Mouse (Mus musculus) A20 (cell line): Measurements from ENCODE around the gene Ptgfrn.
A peak's percentile ranks its signal among the peaks of the same experiment; 100 is the strongest.

Experiments
- DNase-seq: peaks from one replicate; pipeline ENCODE4 v3.0.0-alpha.2; 2011; ENCODE audit warnings: low read depth, low spot score

Gene Ptgfrn

DNA sequence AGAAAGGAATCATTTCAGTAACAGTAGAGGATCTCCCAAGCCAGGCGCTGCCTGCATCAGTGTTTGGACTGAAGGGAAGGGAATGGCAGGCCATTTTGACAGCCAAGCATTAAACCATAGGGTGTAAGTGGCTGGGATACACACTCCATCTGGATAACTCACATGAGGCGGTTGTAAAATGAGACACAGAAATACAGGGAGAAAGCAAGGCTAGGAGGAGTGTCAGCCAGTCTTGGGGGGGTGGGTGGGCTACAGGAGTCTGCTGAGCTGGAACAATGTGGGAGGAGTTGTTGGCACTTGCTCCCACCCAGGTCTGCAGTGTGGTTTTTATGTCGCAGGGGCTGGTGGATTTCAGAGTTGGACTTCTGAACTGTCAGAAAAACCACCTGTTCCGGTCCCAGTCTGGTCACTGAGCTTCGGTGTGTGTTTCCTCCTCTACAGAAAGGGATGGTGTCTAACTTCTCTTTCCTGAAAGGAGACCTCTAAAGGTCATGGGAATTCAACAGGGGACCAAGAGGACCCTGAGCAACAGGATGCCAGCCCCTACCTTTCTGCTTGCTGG is 72.0 kb downstream of the Ptgfrn start:
- DNase-seq = no peak

DNA sequence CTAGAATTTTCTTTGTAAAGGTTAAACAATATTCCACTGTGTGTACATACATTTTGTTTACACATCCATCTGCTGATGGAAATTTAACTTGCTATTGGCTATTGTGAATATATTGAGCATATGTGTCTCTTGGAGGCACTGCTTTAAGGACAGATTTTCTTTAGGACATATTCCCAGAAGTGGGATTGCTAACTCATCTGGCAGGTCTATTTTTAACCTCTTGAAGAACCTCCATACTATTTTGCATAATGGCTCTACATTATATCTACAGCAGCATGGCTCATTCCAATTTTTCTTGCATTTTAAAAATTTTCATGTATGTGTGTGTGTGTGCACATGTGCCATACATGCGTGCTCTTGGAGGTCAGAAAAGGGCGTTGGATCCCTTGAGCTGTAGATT is 74.1 kb downstream of the Ptgfrn start:
- DNase-seq = no peak

DNA sequence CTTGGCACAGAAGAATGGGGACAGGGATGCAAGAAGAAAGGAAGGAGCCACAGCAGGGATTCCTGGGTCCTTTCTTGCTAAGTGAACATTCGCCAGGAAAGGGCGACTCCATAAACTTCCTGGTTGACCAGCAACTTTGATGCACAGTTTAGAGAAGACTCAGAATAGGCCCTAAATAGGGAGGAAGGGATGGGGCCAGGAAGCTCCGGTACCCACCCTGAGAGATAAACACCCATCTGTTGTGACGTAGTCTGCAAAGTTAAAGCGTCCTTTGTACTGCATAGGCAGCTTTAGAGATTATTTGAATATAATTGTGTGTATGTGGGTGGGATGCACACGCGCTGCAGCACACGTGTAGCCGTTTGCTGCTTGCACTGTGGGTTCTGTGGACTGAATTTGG is 75.6 kb downstream of the Ptgfrn start:
- DNase-seq = no peak

DNA sequence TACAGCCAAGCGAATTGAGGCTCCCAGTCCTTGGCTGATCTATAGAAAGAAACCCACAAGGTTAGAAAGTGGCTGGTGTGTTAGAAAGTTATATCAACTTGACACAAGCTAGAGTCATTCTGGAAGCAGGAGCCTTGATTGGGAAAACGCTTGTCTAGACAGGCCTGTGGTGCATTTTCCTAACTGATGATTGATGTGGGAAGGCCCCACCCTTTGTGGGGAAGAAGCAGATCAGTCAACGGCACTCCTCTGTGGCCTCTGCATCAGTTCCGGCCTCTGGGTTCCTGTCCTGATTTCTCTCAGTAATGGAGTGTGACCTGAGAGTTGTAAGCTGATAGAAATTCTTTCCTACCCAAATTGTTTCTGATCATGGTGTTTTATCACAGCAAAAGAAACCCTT is 76.4 kb downstream of the Ptgfrn start:
- DNase-seq = no peak

DNA sequence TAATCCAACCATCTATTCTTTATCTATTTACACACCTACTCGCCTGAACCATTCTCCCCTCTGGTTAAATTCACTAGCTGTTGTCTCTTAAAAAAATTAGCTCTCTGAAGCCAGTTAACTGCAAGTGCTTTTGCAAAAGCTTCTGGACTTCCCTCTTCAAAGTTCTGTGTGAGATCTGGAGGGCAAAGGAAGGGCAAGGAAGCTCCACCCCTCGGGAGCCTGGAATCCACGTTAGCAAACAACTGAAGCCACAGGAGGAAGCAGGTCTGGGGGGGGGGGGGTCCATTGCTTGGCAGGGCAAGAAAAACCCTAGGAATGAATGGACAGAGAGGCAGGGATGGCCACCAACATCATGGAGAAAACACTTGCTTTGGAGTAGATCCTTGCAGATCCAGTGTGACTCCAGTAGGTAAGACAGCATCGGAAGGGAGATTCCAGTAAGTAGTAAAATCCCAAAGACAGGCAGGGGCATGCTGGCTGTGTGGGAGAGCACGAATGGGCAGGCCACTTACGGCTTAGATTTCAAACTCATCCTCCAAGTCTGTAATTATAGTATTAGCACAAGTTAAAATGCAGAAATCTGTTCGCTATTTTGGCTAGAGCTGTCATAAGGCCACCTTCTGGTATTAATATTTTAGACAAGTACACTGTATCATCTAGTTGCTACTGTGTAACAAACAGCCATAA is 78.5 kb downstream of the Ptgfrn start:
- no peak for DNase-seq

DNA sequence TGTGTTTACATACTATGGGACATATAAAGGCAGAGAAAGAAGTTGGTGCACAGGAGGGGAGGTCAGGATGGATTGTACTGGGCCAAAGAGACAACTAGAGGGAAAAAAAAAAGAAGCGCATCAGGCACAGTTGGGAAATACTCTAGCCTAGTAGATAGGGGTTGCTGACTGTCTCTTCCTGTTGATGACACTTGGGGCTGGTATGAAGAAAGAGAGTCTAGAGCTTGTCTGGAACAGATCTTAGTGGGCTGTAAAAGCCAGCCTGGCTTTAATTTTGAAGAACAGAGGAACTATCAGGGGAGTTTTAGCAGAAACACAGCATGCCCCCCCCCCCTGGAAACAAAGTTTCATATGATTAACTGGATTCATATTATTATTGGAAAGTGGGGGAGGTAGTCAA is 79.4 kb downstream of the Ptgfrn start:
- DNase-seq = no peak

DNA sequence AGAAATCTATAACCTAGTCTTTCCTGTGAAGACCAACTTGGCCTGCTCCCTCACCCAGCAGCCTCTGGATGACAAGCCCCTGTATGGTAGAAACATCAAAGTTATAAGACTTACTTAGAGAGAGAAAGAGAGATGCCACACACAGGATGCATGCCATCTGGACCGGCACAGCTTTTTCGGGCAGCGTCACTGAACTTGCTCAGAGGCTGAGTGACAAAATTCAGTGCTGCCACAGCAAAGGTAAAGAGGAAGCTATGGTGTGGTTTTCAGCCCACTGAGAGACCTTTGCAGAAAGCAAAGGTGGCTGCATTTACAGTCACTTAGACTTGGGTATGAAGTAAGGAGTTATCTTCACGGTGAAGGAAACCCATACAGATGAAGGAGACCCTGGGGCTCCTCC is 80.7 kb downstream of the Ptgfrn start, which contains the start of gene Cd101:
Gene Cd101 (minus strand): TSS at position 218 of the 400 bp plus-strand sequence.
- DNase-seq = no peak

DNA sequence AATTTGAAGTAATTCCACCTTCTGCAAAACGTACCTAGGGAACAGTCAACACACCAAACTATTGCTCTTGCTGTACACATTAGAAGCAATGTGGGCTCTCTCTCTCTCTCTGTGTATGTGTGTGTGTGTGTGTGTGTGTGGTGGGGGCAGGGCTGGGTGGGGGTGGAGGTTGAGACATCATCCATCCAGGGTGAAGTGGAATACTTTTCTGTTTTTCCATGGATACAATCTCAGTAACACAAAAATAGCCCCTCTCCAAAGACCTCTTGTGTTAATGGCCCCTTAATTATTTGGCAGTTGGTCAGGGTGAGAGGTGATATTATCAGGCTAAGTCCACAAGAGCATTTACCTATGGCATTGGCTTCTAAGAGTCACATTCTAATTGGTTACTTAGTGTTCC is 83.3 kb downstream of the Ptgfrn start:
- DNase-seq = no peak

DNA sequence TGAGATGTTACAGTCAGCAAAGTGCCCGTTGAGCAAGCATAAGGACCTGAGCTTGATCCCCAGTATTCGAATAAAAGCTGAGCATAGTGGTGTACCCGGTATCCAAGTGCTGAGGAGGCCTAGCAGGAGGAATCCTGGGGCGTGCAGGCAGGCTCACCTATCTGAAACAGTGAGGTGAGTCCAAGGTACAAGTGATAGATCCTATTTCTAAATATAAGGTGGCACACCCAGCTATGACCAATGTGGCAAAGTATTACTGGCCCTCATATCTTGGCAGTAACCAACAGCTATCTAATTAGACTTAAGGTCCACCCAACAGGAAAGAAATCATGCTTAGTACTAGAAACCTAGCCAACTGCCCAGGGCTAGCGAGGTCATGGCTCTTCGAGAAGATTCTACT is 87.1 kb downstream of the Ptgfrn start:
- DNase-seq = no peak

DNA sequence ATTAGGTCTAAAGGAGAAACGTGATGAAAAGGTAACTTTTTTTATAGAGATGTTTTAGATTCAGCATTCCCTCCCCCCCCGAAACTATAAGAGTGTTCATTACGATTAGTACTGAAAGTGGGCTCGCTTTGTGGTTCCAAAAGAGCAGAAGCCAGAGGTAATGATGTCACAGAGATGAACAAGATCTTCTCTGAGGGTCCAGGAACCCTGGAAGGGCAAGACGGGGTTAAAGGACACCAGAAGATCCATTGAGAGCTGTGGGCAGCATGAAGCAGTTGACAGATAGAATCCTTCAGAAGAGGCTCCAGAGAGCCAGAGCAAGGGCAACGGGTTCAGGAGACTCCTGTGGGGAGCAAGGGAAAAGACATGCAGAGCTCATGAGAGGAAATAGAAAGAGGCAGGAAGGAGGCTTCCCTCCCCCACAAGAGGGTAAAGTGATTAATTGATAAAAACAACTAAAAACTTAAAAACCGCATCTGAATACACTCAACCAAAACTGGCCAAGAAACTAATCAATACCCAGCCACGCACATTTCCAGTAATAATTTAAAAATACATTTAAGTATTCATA is 88.5 kb downstream of the Ptgfrn start:
- DNase-seq = no peak

DNA sequence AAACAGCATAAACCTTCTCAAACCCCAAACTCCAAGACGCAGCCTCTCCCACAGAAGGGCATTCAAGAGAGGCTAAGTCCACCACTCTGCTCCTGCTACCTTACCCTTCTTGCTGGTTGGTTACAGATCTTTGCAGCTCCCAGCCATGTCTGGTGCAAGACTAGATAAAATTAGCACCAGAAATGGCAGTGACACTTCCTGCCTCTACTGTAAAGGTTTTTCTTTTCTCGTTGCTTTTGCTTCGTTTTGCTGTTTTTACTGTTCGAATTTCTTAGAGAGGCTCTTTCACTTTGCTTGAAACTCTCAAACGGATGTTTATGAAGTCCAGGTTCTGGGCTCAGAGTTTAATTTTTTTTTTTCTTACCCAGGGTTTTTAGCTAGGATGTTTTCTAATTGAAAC is 89.0 kb downstream of the Ptgfrn start:
- no peak for DNase-seq

DNA sequence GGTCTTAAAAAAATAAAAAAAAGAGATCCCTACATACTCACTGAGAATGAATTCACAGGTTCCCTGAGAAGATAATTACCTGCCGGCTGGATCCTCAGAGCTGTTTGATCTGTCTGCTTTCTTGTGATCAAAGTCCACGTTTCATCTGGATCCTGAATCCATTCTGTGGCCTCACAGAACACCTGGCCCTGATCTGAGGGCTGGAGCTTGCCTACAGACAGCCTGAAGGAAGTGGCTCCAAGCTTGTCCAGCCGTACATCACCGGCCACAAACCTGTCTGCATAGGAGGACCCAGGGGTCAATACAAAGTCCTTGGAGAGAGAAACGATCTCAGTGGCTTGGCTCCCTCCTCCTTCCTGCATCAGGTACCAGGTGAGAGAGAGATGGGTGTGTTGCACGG is 91.6 kb downstream of the Ptgfrn start:
- no peak for DNase-seq

DNA sequence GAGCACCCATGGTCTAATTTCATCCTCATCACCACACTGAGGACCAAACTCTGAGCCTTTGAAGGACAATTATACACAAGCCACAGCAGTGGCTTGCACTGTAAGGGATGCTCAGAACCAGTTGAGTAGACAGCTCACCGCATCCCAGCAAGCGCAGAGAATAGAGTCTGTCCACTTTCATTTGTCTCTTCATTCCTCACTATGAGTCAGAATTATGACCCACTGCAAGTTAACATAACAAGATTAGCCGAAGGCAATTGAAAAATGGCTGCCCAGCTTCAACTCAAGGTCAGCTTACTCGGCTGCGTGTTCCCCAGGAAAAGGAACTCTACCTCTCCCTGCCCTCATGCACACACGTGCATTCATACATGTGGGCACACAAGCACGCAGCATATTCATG is 94.0 kb downstream of the Ptgfrn start:
- no peak for DNase-seq

DNA sequence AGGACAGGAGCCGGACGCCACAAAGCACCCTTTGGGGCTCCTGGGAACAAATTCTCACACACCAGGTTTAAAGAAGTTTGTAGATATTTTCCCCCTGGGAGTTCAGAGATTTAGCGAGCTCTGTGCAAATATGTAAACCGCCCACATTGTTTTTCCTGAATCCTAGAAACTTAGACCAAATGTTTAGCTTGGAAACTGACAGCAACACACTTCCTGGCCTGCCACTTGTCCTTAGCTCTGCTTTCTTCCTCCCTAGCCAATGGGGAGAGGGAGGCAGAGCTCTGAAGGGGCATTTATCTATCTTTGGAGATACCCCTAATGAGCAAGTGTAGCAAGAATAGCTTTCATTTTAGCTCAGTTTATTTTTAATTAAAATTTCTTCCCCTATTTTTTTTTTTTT is 94.8 kb downstream of the Ptgfrn start:
- no peak for DNase-seq

DNA sequence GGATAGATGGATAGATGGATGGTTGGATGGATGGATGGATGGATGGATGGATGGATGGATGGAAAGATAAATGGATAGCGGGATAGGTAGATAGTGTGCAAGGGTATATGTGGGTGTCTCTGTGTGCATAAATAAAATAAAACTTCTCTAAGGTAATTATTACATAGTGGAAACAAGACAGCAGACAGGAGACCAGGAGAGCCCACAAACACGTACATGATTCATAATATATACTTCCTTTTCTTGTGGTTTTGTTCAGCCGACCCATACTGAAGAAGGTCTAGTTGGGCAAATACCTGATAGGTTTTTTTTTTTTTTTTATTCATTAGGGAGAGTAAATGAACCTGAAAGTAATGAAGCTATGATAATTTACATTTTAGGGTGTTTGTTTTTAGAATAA is 96.5 kb downstream of the Ptgfrn start:
- DNase-seq = no peak

DNA sequence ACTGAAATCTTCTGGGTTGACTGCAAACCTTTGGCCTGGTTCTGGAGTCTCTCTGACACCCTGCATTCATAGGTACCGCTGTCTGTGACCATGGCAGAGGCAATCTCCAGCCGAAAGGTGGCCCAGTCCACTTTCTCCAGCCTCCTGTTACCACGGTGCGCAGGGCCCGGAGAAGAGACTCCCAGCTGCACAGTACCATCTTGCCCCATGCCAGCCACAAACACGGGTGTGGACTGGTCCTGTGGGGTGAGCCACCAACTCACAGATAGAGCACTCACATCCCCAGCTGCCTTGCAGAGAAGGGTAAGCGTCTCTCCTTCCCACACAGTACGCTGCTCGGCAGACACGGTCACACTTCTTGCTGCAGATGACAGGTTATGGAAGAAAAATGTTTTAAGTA is 97.1 kb downstream of the Ptgfrn start:
- no peak for DNase-seq

DNA sequence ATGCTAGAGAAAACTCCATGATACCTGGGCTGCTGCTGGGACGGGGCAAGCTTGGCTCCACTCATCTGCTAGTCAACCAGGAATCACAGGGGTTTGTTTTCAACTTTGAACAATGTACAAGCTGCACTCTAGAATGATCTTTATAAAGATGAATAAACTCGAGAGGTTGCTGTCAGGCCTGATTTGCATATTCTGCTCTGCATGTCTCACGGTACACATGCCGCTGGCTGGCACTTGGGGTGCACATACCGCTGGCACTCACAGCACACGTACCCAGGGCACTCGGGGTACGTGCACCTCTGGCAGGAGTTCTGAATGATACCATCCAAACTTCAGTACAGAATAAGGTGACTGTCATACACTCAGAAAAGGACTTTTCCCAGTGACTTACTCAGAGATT is 97.5 kb downstream of the Ptgfrn start:
- no peak for DNase-seq

DNA sequence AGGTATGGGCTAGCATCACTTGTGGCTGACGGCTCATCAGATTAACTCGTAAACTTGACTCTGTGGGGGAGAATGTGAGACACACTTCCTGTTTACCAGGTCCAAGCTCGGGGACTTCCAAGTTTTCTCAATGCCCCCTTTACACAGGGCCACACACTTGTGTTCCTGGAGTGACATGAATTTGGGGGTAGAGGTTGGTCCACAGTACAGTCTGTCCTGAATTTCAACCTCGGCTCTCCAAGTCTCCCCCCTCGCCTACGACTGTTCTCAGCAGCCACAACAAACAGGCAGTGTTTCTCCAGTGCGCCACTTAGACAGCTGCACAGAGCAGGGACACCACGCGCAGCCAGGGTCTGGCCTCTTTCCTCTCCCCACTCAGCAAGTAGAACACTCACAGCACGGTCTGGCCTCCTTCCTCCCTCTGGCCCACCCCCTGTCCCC is 97.9 kb downstream of the Ptgfrn start:
- peak; percentile 70 for DNase-seq

DNA sequence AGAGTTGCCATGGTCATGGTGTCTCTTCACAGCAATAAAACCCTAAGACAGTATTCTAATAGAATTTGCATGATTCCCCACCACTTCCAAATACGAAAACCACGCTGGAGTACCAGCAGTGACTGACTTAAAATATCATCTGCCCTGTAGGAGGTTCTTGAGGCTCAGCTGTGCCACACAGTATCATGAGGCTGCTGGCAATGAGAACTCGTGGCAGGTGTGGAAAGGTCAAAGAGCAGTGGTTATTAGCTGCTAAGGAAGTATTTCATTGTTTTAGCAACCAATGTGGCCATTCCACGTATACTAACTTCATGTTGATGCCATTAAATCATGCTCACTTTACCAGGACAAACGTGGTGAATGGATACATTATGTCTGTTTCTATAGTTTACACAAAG is 98.9 kb downstream of the Ptgfrn start:
- no peak for DNase-seq

DNA sequence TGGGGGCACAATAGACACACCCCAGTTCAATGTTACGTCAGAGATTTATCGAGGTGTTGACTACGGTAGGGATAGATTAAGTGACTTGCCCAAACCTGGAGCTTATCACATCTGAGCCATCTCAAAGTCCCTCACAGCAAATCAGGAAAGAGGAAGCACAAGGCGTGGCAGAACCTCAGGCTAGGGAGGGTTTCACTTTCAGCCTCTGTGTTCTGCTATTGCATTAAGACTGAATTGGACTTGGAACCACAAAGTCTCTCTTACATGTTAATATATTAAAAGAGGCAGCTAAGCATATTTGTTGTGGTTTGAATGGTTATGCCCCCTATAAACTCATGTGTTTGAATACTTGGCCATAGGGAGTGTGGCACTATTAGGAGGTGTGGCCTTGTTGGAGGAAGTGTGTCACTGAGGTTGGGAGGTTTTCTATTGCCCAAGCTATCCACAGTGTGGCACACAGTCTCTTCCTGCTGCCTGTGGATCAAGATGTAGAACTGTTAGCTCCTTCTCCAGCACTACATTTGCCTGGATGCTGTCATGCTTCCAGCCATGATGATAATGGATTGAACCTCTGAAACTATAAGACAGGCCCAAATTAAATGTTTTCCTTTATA is 99.4 kb downstream of the Ptgfrn start:
- DNase-seq = peak; percentile 77

DNA sequence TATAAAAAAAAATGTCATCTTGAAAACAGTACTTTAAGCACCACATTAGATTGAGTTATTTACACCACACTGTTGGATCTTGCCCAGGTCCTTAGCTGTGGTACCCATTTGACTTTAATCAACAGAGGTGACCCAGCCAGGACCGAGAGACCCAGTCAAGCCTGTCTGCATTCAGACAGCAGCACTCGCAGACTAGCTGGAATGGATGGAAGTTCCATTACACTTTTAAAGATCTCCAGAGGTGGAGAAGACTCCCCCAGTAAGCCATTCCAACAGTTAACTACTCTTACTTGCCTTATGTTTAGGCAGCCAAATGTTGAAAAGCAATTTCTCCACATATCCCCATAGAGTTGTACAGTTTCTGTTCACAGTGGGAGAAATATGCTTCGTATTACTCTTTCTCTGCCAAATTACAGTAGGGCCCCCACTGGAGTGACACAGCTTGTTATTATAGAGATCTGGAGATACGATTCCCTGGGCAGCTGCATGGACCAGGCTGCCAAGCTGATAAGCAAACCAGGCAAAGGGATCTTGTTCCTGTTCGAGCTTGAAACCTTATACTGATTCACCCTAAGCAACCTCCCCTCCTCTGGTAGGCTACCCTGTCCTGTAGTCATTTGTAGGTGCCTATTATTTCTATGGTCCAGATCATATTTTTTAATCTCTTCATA is 102.8 kb downstream of the Ptgfrn start:
- DNase-seq = no peak

DNA sequence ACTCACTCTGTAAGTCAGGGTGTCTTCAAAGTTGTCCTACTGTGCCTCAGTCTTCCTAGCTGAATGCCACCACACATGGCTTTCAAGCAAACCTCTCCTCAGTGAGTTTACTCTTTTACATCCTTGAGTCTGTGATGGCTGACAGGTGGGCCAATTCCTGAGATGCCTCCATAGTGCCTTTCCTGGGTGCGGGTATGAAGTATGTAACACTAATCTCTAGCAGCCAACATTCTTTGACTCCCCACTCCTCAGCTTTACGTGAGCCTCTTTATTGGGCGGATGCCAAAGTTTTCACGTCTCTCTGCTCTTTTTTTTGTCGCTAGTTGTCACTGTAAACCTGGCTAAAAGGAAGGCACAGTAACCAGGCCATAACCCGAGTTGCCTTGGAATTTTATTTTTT is 104.7 kb downstream of the Ptgfrn start:
- DNase-seq = no peak
